Mouse (Mus musculus): ENCODE results near the gene Cacna1c.
A peak's percentile ranks its signal among the peaks of the same experiment; 100 is the strongest.

Cacna1c gene

GRCm38 (mm10) chr6:118950190-118950589 is 246.0 kb downstream of the Cacna1c start:
- no peak for DNase-seq

GRCm38 (mm10) chr6:118947286-118947685 is 248.9 kb downstream of the Cacna1c start:
- no peak for DNase-seq

GRCm38 (mm10) chr6:118946660-118947059 is 249.6 kb downstream of the Cacna1c start:
- DNase-seq = no peak

- no peak for DNase-seq
Observed at GRCm38 (mm10) chr6:118944093-118944492, 252.1 kb downstream of the Cacna1c start.

GRCm38 (mm10) chr6:118941816-118942215 is 254.4 kb downstream of the Cacna1c start:
- no peak for DNase-seq

GRCm38 (mm10) chr6:118941036-118941435 is 255.2 kb downstream of the Cacna1c start:
- DNase-seq = no peak

- DNase-seq = no peak
Observed at GRCm38 (mm10) chr6:118939626-118940025, 256.6 kb downstream of the Cacna1c start.

GRCm38 (mm10) chr6:118938386-118939096 is 257.7 kb downstream of the Cacna1c start:
- DNase-seq = no peak

- no peak for DNase-seq
Observed at GRCm38 (mm10) chr6:118937536-118937935, 258.7 kb downstream of the Cacna1c start.

- no peak for DNase-seq
Observed at GRCm38 (mm10) chr6:118935520-118936415, 260.4 kb downstream of the Cacna1c start.

GRCm38 (mm10) chr6:118934243-118934902 is 261.8 kb downstream of the Cacna1c start:
- DNase-seq = no peak

GRCm38 (mm10) chr6:118933017-118933594 is 263.1 kb downstream of the Cacna1c start:
- no peak for DNase-seq

- no peak for DNase-seq
Observed at GRCm38 (mm10) chr6:118932002-118932700, 264.1 kb downstream of the Cacna1c start.

GRCm38 (mm10) chr6:118926669-118927068 is 269.5 kb downstream of the Cacna1c start:
- DNase-seq = no peak

- DNase-seq = no peak
Observed at GRCm38 (mm10) chr6:118924426-118924825, 271.8 kb downstream of the Cacna1c start.

GRCm38 (mm10) chr6:118923926-118924325 is 272.3 kb downstream of the Cacna1c start:
- no peak for DNase-seq

GRCm38 (mm10) chr6:118923212-118923577 is 273.0 kb downstream of the Cacna1c start:
- no peak for DNase-seq

GRCm38 (mm10) chr6:118922328-118923211 is 273.6 kb downstream of the Cacna1c start:
- DNase-seq = peak; percentile 73

GRCm38 (mm10) chr6:118908176-118908575 is 288.0 kb downstream of the Cacna1c start:
- DNase-seq = no peak

- no peak for DNase-seq
Observed at GRCm38 (mm10) chr6:118907704-118908103, 288.5 kb downstream of the Cacna1c start.

- DNase-seq = no peak
Observed at GRCm38 (mm10) chr6:118906878-118907277, 289.3 kb downstream of the Cacna1c start.

Measured in kidney, adult 18-20 months (tissue).